Mouse (Mus musculus) forebrain, embryonic 12.5 days (tissue): ENCODE measurements around the gene Sdc3. TPM values are rescaled to one million over a fixed set of nuclear protein-coding genes. Genes with fewer than 3 reads are reported as not detected.
A peak's percentile ranks its signal among the peaks of the same experiment; 100 is the strongest.

Experiments used
- ATAC-seq: fragments of 200-750 bp; cut with Nextera tagmentation; 2 replicates; pipeline ENCODE4 v1.8.0; 2017; ENCODE audit warnings: moderate TSS enrichment; ENCODE audit not compliant: low FRiP score
- H3K27ac ChIP-seq: fragments of 300-500 bp; sonication (generic); 2 replicates; pipeline ENCODE4 v1.5.1; 2016; ENCODE audit warnings: mild to moderate bottlenecking
- H3K27me3 ChIP-seq: fragments of 300-500 bp; sonication (generic); 2 replicates; pipeline ENCODE4 v1.6.1; 2016; ENCODE audit warnings: mild to moderate bottlenecking
- H3K36me3 ChIP-seq: fragments of 300-500 bp; sonication (generic); replicated peaks from 2 replicates; pipeline ENCODE4 v1.6.1; 2016; ENCODE audit warnings: mild to moderate bottlenecking
- H3K4me1 ChIP-seq: fragments of 300-500 bp; sonication (generic); 2 replicates; pipeline ENCODE4 v1.6.1; 2016
- H3K4me2 ChIP-seq: fragments of 300-500 bp; sonication (generic); 2 replicates; pipeline ENCODE4 v1.6.1; 2016; ENCODE audit warnings: mild to moderate bottlenecking, moderate library complexity
- H3K4me3 ChIP-seq: fragments of 300-500 bp; sonication (generic); replicated peaks from 2 replicates; pipeline ENCODE4 v1.5.1; 2016; ENCODE audit warnings: mild to moderate bottlenecking
- H3K9ac ChIP-seq: fragments of 300-500 bp; sonication (generic); 2 replicates; pipeline ENCODE4 v1.6.1; 2016; ENCODE audit warnings: mild to moderate bottlenecking
- H3K9me3 ChIP-seq: fragments of 300-500 bp; sonication (generic); 2 replicates; pipeline ENCODE4 v1.6.1; 2016
- WGBS: fragments of 180-500 bp; shearing (Covaris S2); methylation state at CpG from one replicate; pipeline ENCODE4 v1.1.7; 2016; 5-methylcytosine and 5-hydroxymethylcytosine counted together
- polyA plus RNA-seq: library from polyadenylated mRNA; unstranded; fragments of >200 nt; fragmentation: Nextera tagmentation; extraction: Ambion mirVana; gene quantifications from 2 replicates; pipeline ENCODE4 v1.2.1, GENCODE M21; 2016

Sdc3 gene
- polyA plus RNA-seq, 1 experiment from 2014 or later: 37.4 TPM

DNA sequence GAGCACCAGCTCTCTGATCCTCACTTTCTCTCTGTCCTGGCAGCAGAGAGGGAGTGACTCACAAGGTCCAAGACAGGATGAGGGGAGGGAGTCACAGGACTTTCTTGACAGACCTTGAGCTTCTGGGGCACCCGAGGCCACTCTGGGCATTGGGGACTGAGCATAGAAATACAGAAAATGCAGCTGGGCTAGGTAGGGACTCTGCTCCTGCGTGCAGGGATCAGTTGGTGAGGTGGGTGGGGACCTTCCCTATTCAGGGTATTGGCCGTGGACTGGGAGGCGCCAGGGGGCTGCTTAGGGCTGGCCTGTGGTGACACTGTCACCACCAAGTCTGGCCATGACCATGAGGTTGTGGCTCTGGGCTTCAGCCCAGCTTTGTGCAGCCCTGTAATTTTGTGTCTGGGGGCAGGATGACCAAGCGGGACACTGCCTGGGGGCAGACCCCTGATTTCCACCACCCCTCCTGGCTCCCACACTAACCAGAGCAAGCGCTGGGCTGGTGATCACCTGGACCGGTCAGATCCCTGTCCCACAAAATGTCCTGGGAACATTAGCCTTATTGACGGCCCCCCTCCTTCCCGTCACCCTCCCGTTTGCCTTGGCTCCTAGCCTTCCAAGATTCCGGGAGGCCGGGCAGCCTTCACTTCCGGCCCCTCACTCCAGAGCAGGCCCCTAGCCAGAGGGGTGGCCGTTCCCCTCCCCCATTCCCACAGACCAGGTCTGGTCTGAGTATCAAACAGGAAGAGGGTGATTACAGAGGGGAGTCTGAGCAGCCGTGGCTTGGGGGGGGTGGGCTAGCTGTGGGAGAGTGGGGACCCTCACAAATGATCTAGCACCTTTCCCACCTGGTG lies 5.1 kb downstream of the Sdc3 start:
- Histone ChIP-seq H3K9me3 (no peaks in the 10 kb centered on the region), H3K27me3 (peaks cover 41% of the 10 kb centered on the region), H3K36me3 (no peaks in the 10 kb centered on the region), H3K4me3 (no peak overlapping the region), H3K27ac (no peak overlapping the region), H3K9ac (peak overlapping the region; percentile 25), H3K4me2 (no peak overlapping the region), H3K4me1 (peaks cover 60% of the 10 kb centered on the region)
- 55% methylated on average over 15 of the region's 15 CpGs for WGBS
- ATAC-seq: no peak

DNA sequence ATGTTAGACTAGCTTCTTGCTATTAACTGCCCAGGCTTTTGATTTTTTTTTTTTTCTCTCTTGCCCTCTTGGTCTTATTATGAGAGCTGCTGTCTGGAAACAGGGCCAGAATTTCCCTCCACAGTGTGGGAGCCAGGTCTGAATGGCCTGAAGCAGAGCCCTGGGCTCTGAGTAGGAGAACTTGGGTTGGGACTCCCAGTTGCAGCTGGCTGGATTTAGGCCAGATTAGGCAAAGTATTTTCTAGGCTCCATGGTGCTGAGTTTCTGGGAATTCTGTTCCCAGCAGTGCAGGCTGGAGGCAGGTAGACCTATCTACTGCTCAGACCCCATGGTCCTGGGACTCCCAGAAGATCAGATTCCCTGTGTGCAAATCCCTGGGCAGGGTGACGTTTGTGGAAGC lies 6.1 kb downstream of the Sdc3 start:
- Histone ChIP-seq H3K27me3 (peaks cover 31% of the 10 kb centered on the region), H3K4me1 (peaks cover 63% of the 10 kb centered on the region), H3K9ac (no peak overlapping the region), H3K4me3 (no peak overlapping the region), H3K9me3 (no peaks in the 10 kb centered on the region), H3K27ac (0 out of 2 replicates have a peak overlapping the region, but pooled peaks have one; percentile 9), H3K4me2 (no peak overlapping the region), H3K36me3 (no peaks in the 10 kb centered on the region)
- WGBS: 65% methylated on average over 1 of the region's 1 CpGs
- no peak for ATAC-seq

DNA sequence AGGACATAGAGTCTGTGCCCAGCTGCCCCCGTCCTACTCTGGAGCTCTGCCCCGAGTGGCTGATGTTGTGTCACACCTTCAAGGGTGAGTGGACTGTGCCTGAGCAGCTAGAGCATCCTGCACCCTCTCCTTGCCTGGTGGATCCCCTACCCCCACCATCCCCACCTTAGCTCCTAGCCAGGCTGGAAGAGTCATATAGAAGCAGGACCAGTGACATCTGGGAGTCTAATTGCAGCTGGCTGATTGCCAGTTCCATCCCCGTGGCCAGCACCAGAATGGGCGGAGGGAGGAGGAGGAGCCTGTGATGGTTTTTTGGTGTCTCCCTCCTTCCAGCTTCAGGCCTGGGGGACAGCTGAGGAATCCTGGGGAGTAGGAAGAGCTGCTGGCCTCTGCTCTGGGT lies 6.8 kb downstream of the Sdc3 start:
- H3K9me3 ChIP-seq: no peaks in the 10 kb centered on the region
- peaks cover 65% of the 10 kb centered on the region for H3K4me1 ChIP-seq
- H3K27ac ChIP-seq: 0 out of 2 replicates have a peak overlapping the region, but pooled peaks have one; percentile 9
- H3K36me3 ChIP-seq: no peaks in the 10 kb centered on the region
- no peak overlapping the region for H3K4me2 ChIP-seq
- H3K9ac ChIP-seq: peak overlapping the region; percentile 36; the same call in 1 of the 2 replicates
- WGBS: 59% methylated on average over 4 of the region's 4 CpGs
- peak; percentile 13; the same call in 1 of the 2 replicates for ATAC-seq
- H3K4me3 ChIP-seq: no peak overlapping the region
- H3K27me3 ChIP-seq: peaks cover 27% of the 10 kb centered on the region

DNA sequence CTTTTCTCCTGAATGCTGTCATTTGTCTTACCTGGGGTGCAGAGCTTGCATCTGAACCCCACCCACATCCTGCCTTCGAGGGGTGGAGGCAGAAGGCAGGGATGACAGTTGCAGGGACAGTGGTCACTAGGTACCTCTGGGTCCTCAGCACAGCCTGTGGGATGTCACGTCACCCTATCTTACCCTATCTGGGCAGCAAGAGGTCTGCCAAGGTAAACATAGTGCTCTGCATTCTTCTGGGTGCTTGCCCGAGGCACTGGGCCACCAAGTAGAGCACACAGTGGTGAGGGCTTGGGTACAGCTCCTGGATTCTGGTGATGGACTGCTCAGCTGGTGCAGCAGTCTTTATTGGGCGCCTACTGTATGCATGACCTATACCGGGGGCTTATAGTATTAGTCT lies 7.2 kb downstream of the Sdc3 start:
- Histone ChIP-seq H3K27me3 (peaks cover 22% of the 10 kb centered on the region), H3K9me3 (no peaks in the 10 kb centered on the region), H3K27ac (no peak overlapping the region), H3K9ac (no peak overlapping the region; the same call in 1 of the 2 replicates), H3K4me2 (no peak overlapping the region), H3K4me1 (peaks cover 68% of the 10 kb centered on the region), H3K36me3 (no peaks in the 10 kb centered on the region), H3K4me3 (no peak overlapping the region)
- 77% methylated on average over 5 of the region's 5 CpGs for WGBS
- ATAC-seq: no peak

DNA sequence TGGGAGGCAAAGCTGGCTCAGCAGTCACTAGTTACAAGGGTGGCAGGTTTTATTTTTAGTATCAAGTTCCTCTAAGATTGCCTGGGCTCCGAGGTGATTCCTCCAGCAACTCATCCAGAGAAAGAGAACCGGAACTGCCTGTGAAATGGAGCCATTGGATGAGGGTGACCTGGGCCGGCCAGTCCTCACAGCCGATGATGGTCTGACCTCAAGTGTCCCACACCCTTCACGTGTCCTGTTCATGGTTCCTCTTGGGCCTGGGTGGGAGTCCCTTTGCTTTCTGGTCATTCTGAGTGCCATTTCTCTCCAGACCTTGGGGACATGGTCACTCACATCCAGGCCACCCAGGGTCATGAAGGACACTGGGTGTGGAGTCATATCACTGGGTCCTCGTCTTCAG lies 7.8 kb downstream of the Sdc3 start:
- H3K4me3 ChIP-seq: no peak overlapping the region
- no peaks in the 10 kb centered on the region for H3K36me3 ChIP-seq
- H3K4me1 ChIP-seq: peaks cover 73% of the 10 kb centered on the region
- ATAC-seq: no peak
- no peak overlapping the region for H3K4me2 ChIP-seq
- H3K9ac ChIP-seq: no peak overlapping the region
- 93% methylated on average over 6 of the region's 6 CpGs for WGBS
- no peaks in the 10 kb centered on the region for H3K9me3 ChIP-seq
- H3K27me3 ChIP-seq: peaks cover 17% of the 10 kb centered on the region; the same call in 1 of the 2 replicates
- H3K27ac ChIP-seq: no peak overlapping the region

DNA sequence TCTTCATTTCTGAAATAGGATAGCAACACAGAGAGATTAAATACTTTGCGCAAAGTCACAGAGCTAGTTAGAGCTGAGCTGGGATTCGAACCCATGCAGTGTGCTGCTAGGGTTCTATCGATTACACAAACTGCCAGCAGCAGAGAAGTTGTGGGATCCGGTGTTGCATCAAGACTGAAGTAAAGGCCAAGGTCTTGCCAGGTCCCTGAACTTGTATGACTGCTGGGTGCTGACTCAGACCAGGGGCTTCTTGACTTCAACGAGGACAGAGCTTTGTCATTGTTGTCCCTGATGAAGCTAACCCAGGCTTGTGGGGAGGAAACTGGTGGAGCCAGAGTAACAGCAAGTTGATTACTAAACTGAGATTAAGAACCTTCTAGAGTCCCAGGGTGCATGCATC lies 8.9 kb downstream of the Sdc3 start:
- WGBS: 90% methylated on average over 5 of the region's 5 CpGs
- H3K4me1 ChIP-seq: peaks cover 81% of the 10 kb centered on the region
- no peak overlapping the region for H3K4me3 ChIP-seq
- H3K9me3 ChIP-seq: no peaks in the 10 kb centered on the region
- no peak overlapping the region for H3K9ac ChIP-seq
- H3K27ac ChIP-seq: no peak overlapping the region
- H3K4me2 ChIP-seq: no peak overlapping the region
- H3K36me3 ChIP-seq: no peaks in the 10 kb centered on the region
- ATAC-seq: no peak
- peaks cover 10% of the 10 kb centered on the region; the same call in 1 of the 2 replicates for H3K27me3 ChIP-seq

DNA sequence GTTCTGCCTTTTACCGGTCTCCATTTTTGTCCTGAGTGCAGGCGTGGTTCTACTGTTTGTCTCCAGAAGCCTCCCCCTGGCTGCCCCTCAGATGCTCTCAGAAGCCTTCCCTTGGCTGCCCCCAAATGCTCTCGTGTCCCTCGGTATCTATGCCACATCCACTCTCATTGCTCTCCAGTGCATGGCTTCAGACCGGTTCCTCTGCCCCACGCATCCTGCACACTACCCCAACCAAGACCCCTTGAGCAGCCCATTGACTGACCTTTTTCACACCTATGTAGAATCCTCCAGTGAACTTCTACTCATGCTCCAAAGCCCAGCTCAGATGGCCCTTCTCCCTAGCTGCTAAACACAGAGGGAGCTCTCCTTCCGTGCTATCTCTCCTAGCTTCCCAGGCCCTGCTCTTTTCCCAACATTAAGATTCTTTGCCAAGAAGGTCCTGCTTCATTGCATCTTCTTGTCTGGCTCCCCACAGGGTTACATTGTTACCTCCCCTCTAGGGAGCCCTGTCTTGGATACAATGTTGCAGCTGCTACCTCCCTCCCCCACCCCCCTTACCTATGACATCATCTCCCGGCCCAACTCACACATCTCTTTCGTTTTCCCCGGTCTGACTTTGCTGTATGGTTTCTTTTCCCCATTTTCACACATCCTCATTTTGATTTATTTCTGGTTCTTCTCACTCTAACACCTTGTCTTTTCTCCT lies 9.4 kb downstream of the Sdc3 start:
- peak overlapping the region; percentile 6; the same call in 1 of the 2 replicates for H3K4me2 ChIP-seq
- no peaks in the 10 kb centered on the region for H3K9me3 ChIP-seq
- H3K27ac ChIP-seq: peak overlapping the region; percentile 36; the same call in 1 of the 2 replicates
- peak overlapping the region; percentile 33; the same call in 1 of the 2 replicates for H3K9ac ChIP-seq
- no peak overlapping the region for H3K4me3 ChIP-seq
- peaks cover 5% of the 10 kb centered on the region; the same call in 1 of the 2 replicates for H3K27me3 ChIP-seq
- peak; percentile 41; the same call in 1 of the 2 replicates for ATAC-seq
- 54% methylated on average over 10 of the region's 10 CpGs for WGBS
- H3K4me1 ChIP-seq: peaks cover 81% of the 10 kb centered on the region
- no peaks in the 10 kb centered on the region for H3K36me3 ChIP-seq

DNA sequence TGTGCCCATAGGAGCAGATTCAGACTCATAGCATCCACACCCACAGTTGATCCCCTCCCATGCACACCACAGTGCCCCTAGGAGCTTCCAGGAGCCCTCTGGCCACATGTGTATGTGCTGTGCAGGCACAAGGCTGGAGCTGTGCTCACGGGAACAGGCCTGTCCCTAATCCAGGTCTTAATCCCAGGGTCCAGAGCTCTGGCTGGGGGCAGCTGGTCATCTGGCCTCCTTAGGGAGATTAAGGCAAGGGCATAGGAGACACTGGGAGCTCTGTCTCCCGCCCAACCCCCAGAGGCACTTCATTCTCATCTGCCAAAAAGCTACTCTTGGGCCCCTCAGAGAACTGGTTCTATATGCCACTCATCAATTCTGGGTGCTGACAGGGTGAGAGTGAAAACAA lies 11.3 kb downstream of the Sdc3 start:
- no peak for ATAC-seq
- H3K27ac ChIP-seq: no peak overlapping the region
- no peak overlapping the region for H3K9ac ChIP-seq
- H3K9me3 ChIP-seq: no peaks in the 10 kb centered on the region
- no peak overlapping the region for H3K4me2 ChIP-seq
- 79% methylated on average over 2 of the region's 2 CpGs for WGBS
- H3K4me1 ChIP-seq: peaks cover 63% of the 10 kb centered on the region
- no peak overlapping the region for H3K4me3 ChIP-seq
- no peaks in the 10 kb centered on the region for H3K36me3 ChIP-seq
- H3K27me3 ChIP-seq: peaks cover 5% of the 10 kb centered on the region; the same call in 1 of the 2 replicates

DNA sequence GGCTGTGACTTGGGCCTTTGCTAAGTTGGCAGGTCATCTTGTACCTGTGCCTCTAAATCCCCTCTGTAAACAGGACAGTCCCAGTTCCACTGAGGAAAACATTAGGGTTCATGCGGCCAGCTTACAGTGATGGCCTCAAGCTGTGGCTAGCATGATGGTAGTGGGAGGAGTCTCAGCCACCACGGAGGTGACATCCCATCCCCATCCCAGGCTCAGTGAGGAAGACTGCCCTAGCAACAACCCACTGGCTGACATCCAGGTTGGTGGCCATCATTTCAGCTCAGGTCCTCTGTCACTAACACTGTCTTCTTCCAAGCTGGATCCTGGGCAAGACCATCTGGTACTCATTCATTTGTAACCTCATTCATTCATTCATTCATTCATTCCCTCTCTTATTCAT lies 12.0 kb downstream of the Sdc3 start:
- no peaks in the 10 kb centered on the region for H3K9me3 ChIP-seq
- peak overlapping the region; percentile 83 for H3K27ac ChIP-seq
- no peak overlapping the region for H3K9ac ChIP-seq
- WGBS: 94% methylated on average over 2 of the region's 2 CpGs
- H3K4me2 ChIP-seq: no peak overlapping the region
- H3K27me3 ChIP-seq: peaks cover 5% of the 10 kb centered on the region; the same call in 1 of the 2 replicates
- no peaks in the 10 kb centered on the region for H3K36me3 ChIP-seq
- no peak for ATAC-seq
- H3K4me3 ChIP-seq: no peak overlapping the region
- H3K4me1 ChIP-seq: peaks cover 59% of the 10 kb centered on the region

DNA sequence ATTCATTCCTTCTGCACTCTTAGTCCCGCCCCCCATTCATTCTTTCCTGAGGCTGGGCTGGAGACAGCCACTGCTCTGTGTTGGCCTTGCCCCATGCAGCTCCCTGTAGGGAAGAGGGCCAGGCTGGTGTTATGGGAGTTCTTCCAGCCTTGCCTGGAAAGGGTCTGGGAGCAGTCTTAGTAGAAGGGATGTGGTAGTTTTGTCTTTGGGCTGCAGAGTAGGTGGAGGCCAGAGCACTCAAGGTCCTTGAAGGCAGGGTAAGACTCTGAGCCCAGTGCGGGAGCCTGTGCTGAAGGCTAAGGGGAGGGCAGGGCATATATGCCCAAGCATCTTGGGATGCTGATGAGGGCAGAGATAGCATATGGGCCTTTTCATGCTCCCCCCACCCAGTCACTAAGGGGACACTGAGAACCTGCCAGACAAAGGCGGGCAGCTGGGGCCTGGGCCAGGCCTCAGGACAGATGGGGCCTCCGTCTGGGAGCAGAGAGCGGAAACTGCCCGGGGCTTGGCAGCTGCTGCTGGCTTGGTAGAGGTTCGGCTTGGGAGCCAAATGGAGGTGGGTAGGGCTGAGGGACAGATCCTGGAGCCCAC lies 12.5 kb downstream of the Sdc3 start:
- Histone ChIP-seq H3K4me2 (no peak overlapping the region), H3K36me3 (no peaks in the 10 kb centered on the region), H3K9me3 (no peaks in the 10 kb centered on the region), H3K4me3 (no peak overlapping the region), H3K4me1 (peaks cover 60% of the 10 kb centered on the region), H3K27ac (peak overlapping the region; percentile 83), H3K9ac (no peak overlapping the region), H3K27me3 (peaks cover 5% of the 10 kb centered on the region; the same call in 1 of the 2 replicates)
- 51% methylated on average over 7 of the region's 7 CpGs for WGBS
- peak; percentile 63 for ATAC-seq

DNA sequence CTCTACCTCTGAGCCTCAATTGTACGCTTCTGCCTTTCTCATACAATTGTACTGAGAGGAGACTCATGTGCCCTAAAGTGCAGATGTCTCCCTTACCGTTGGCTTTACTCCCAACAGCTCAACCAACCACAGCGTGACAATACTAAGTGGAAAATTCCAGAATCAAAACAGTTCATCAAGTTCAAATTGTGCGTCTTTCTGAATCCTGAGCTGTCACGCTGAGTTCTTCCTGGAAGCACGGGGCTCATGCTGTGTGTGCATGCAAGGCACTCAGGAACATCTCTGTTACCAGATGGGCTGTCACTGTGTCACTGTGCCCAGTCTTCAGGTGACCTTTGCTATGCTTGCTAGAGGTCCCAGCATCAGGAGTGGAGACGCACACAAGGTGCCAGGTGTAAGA lies 13.4 kb downstream of the Sdc3 start:
- Histone ChIP-seq H3K4me1 (peaks cover 67% of the 10 kb centered on the region), H3K36me3 (no peaks in the 10 kb centered on the region), H3K27ac (no peak overlapping the region; the same call in 1 of the 2 replicates), H3K27me3 (peaks cover under 1% of the 10 kb centered on the region; the same call in 1 of the 2 replicates), H3K4me3 (no peak overlapping the region), H3K4me2 (no peak overlapping the region), H3K9ac (no peak overlapping the region), H3K9me3 (no peaks in the 10 kb centered on the region)
- ATAC-seq: no peak
- WGBS: 80% methylated on average over 7 of the region's 7 CpGs

DNA sequence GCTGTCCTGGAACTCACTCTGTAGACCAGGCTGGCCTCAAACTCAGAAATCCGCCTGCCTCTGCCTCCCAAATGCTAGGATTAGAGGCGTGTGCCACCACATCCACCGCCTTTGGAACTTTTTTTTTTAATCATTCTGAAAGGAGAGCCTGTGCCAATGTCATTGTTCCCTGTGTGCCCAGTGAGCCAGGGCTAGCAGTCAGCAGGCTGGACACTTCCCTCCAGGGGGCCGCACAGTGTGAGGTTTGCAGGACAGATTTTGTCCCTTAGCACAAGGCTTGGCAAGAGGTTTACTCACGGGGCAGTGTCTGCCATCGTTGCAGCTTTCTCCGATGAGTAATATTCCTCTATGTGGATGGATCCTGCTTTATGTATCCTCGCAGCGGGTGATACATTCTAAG lies 14.4 kb downstream of the Sdc3 start:
- H3K36me3 ChIP-seq: no peaks in the 10 kb centered on the region
- H3K9me3 ChIP-seq: no peaks in the 10 kb centered on the region
- H3K4me1 ChIP-seq: peaks cover 68% of the 10 kb centered on the region
- H3K27me3 ChIP-seq: peaks cover 7% of the 10 kb centered on the region; the same call in 1 of the 2 replicates
- H3K9ac ChIP-seq: no peak overlapping the region
- no peak overlapping the region for H3K4me2 ChIP-seq
- no peak overlapping the region for H3K4me3 ChIP-seq
- 94% methylated on average over 9 of the region's 9 CpGs for WGBS
- ATAC-seq: no peak
- H3K27ac ChIP-seq: no peak overlapping the region
